Mouse (Mus musculus): ENCODE results near the gene Zbtb16.

GRCm38 (mm10) chr9:48759098-48759497, 76.9 kb downstream of the Zbtb16 start:
- TF ChIP-seq GATA1 (IDR thresholded peaks at IDR 0.05; ENCODE audit: low read length): no peak
- no peak for TF ChIP-seq TAL1 (IDR thresholded peaks at IDR 0.05; ENCODE audit: low read length)
